Mouse (Mus musculus) kidney, adult 2 months (tissue): ENCODE data around the gene Il11.

Source experiments
- CTCF ChIP-seq: fragments of 200-500 bp; conservative IDR thresholded peaks from 2 replicates; pipeline ENCODE4 v1.5.1; 2011; ENCODE audit warnings: low read depth, mild to moderate bottlenecking, control low read depth, low read length, moderate library complexity, mixed read lengths; ENCODE audit not compliant: insufficient read depth, insufficient read length
- POLR2A ChIP-seq: fragments of 200-500 bp; IDR thresholded peaks from one replicate; pipeline ENCODE4 v1.6.1; 2011; ENCODE audit warnings: low read depth, low read length, control low read depth

DNA sequence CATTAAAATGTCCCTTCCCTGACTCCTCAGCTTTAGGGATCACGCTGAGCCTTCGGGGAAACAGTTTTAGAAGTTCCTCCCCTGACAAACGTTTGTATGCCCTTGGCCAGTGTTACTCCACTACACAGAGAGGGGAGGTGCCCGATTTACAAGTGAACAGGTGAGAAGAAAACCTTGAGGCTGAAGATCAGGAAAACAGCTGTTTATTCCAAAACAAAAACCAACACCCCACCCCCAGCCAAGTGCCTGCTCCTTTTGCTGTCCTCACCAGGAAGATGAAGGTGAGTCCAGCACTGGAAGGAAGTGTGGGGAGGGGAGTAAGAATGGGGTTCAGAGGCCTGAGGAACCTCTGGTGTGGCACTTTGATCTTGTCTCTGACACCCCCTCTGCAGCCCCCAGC is 42.7 kb upstream of the Il11 start:
- TF ChIP-seq CTCF (no peak), POLR2A (no peak)
